Mouse (Mus musculus): ENCODE results near the gene Cdh23.

The Cdh23 gene

DNA sequence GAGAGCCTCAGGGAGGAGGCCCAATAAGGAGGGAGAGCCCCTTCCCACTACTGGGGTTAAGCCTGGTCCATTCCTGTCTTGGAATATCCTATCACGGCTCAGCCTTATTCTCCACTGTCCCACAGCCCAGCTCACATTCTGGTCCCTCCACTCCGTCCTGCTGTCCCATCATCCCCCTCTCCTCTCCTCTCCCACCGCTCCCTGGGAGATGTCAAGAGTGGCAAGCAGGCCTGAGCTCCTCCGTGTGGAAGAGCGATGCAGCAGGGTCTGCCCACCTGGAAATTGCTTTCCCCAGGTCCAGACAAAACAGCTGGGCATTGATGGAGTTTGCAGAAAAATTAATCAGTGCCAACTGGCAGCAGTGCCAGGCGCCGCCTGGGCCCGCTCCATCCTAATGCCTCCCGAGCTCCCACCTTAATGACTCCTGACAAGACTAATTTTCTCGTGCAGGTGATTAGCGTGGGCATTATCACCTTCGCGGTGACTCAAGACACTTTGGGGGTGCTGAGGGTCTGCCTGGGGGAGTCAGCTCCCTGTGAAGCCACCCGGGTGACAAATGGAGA lies 52.1 kb downstream of the Cdh23 start:
- intact Hi-C loops (cut with DNase I), result no loop called here

DNA sequence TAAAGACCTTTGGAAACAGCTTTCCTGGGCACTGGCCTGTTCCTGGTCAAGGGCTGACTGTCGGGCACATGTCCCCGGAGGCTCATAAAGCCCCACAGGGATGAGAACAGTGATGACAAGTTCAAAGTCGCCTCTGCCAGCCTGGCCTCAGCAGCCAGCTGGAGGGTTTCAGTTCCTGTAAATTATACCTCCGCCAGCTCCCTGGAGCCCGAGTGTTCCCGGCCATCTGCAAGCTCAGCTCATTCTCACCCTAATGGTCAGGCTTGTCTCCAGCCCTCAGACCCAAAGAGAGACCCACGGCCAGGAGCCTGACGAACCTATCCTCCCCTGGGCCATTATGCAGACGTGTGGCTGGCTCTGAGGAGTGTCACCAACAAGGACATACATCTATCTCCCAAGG lies 57.0 kb downstream of the Cdh23 start:
- intact Hi-C loops (cut with DNase I), result no loop called here

GRCm38 (mm10) chr10:60635568-60636295 lies 60.6 kb downstream of the Cdh23 start:
- intact Hi-C loops (cut with DNase I), result no loop called here

DNA sequence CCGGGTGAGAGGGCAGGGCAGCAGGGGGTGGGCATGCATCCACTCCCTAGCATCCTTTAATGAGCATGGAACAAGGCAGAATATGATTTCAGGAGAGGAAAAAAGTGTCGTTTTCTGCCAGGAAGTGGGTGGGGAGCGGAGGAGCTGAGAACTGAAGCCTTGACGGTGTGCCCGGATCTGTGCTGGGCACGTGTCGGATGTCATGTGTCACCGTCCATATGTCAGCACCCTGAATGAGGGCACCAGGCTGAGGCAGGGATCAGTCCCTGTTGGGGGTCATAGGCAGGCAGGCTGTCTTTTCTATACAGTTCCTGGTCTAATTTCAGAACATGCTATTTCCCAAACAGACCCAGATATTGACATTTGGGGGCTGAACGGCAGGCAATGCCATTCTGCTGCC lies 61.9 kb downstream of the Cdh23 start:
- intact Hi-C loops (cut with DNase I), result no loop called here

DNA sequence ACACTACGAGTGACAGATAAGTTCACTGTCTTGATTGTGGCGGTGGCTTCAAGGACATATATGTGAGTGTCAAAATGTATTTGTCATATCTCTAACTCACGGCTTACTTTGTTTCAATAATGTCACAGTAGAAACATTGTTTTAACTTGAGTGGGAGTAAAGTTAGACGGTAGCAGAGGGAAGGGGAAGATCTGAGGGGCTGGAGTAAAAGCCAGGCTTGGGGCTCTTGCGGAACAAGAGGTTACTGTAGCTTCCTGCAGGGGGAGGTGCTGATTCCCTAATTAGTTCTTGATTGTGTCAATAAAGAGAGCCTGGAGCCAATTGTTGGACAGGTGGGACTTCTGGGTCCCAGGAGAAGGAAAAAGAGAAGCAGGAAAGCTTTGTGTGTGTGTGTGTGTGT lies 70.2 kb downstream of the Cdh23 start:
- intact Hi-C loops (cut with DNase I), result no loop called here

GRCm38 (mm10) chr10:60625511-60625910 lies 70.8 kb downstream of the Cdh23 start:
- intact Hi-C loops (cut with DNase I), result no loop called here

DNA sequence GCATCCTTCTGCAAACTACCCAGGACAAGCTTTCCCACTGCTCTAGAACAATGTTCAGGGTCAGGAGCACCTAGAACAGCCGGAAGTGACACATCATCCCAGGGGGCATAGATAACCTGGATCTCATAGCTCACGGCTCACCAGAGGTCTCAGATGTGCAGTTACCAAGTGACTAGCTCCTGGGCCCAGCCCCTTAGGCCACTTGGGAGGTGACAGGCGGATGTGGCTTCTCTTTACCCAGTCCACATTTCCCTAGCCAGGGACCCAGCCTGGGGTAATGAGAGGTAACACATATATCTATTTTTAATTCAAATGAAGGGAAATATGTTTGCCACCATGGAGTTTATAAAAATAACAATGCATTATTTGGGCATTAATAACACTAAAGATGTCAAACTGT lies 71.3 kb downstream of the Cdh23 start:
- intact Hi-C loops (cut with DNase I), result no loop called here

DNA sequence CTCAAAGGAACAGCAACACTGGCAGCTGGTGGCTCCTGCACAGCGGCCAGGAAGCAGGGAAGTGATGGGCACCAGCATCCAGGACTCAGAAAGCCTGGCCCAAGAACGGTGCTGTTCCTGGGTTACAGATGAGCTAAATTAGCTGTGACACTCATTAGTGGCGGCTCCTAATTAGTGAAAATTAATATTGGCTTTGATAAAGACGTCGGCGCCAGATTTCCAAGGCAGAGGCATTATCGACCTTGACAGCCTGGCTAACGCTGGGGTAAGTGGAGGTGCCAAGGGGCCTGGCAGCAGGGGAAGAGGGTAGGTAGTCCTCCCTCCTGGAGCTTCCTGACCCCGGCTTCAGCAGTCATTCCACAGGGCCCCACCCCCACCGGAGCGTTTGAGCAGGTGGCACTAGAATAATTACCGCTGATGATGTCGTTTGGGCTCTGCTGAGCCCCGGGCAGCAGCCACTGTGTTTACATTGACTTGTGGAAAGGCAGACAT lies 72.0 kb downstream of the Cdh23 start:
- intact Hi-C loops (cut with DNase I), result no loop called here

DNA sequence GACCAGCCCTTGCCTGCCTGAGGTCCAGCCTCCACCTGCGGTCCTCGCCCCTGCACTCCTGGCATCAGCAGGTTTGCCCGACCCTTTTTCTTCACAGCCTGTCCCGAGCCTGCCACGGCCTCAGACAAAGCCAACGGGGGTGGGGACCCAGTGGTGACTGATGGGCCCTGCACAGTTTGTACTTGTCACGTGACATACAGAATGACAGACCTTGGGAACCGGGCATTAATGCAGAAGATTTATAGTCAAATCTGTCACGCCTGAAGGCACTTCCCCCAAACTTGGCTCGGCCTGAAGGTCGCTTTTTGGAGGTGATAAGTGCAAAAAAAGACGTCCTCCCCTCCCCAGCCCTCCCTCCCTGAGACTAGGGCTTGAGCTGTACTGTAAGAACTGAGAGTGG lies 73.5 kb downstream of the Cdh23 start:
- intact Hi-C loops (cut with DNase I), result no loop called here

DNA sequence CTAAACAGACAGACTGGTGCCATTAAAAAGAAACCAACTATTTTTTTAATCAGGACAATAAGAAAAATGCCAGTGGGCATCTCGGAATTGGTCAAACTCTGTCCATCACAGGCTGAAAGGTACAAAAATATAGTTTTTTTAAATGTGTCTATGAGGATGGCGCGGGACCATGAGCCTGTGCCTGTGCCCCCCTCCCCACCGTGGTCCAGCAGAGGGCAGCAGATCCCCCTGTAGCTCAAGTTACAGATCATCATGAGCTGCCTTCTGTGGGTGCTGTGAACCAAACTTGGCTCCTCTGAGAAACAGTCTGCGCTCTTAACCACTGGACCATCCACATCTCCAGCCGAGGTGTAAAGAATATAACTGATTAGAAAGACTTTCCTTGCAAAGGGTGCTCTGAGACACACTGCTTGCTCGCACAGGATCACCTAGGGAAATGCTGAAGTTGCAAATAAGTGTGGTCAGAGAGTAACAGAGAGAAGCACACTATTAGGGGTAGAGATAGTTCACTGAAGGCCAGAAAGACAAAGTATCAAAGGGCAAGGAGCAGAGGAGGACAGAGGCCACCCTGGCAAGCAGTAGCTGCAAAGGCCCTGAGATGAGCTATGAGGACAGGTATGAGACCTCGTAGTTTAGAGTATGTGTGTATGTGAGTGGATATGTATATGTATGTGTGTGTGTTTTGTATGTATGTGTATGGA lies 74.7 kb downstream of the Cdh23 start:
- intact Hi-C loops (cut with DNase I), result no loop called here

DNA sequence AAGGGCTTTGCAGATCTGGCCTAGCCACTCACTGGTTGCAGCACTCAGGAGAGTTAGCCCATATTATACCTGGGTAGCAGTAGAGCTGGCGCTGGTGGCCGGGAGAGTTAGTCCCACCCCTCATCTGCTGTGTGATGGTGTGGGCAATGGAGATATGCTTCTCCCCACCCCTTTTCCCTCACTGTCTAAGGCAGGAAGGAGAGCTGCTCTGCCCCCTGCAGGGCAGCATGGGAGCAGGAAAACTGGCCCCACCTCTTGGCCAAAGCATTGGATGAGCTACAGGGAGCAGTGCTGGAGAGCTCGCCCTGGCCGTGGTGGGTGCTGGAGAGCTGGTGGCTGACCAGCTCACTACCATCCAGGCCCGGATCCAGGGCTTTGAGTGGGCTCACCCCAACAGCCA lies 80.4 kb downstream of the Cdh23 start:
- intact Hi-C loops (cut with DNase I), result loop anchor here (5.0 kb wide), 1 partner anchor 84 kb away; no protein-coding TSS in a partner anchor

DNA sequence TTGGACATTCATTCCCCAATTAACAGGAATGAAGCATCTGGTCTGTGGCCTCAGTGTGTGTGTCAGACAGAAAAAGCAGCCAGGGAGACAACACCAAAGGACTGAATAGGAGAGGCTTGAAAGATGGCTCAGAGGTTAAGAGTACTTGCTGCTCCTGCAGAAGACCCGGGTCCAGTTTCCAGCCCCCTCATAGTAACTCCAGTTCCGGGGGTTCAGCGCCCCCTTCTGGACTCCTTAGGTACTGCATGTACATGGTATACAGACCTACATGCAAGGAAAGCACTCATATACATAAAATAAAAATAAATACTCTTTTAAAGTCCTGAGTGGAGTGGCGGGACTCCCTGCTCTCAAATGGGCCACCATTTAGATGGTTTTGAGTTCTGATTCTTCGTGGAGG lies 83.4 kb downstream of the Cdh23 start:
- intact Hi-C loops (cut with DNase I), result no loop called here

GRCm38 (mm10) chr10:60607166-60607565 lies 89.1 kb downstream of the Cdh23 start:
- intact Hi-C loops (cut with DNase I), result no loop called here

DNA sequence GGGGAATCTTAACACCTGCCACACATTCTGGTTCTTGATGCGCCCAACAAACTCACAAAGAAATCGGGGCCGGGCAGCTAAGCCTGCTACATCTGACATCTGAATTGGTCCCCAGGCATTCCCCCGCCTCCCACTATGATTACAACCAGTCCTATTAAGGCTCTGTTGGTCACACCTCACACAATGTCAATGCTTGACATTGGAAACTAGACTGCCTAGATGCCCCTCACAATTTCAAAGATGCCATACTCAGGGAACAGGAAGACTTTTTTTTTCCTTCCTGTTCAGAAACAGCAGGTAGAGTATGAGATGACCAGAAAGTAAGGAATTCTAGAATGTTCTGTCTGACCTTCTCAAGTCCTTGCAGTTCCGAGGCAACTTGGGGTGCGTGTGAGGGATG lies 89.6 kb downstream of the Cdh23 start:
- intact Hi-C loops (cut with DNase I), result no loop called here

GRCm38 (mm10) chr10:60602235-60602634 lies 94.1 kb downstream of the Cdh23 start:
- intact Hi-C loops (cut with DNase I), result no loop called here

- intact Hi-C loops (cut with DNase I), result no loop called here
These were observed 101.1 kb downstream of the Cdh23 start for GRCm38 (mm10) chr10:60595166-60595565.

- intact Hi-C loops (cut with DNase I), result no loop called here
These were observed 103.3 kb downstream of the Cdh23 start for GRCm38 (mm10) chr10:60592881-60593575.

DNA sequence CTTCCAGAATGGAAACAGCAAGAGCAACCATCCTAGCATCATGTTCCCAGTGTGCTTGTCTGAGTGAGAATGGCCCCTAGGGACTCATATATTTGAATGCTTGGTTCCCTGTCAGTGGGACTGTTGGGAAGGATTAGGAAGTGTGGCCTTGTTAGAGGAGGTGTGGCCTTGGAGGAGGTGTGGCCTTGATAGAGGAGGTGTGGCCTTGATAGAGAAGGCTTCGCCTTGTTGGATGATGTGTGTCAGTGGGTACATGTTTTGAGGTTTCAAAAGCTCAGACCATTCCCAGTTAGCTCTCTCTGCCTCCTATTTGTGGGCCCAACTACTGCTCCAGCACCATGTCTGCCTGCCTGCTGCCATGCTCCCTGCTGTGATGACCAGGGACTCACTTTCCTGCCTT lies 105.0 kb downstream of the Cdh23 start:
- intact Hi-C loops (cut with DNase I), result no loop called here

- intact Hi-C loops (cut with DNase I), result no loop called here
These were observed 106.0 kb downstream of the Cdh23 start for GRCm38 (mm10) chr10:60590241-60590640.

DNA sequence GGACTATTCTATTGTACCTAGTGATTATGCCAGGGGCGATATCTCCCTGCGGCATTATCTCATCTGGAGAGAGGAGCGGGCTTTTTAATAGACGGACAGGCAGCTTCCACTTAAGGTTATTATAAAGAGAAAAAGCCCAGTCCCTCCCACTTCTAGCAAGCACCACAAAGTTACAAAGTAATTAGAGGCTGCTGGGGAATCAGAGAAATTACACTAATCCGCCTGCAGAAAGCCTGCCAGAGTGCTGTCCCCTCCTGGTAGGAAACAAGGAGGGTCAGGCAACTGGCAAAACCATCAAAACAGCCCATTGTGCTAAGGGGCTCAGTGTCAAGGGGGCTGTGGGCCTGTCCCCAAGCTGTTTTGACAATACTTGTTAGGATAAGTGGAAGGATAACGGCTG lies 110.6 kb downstream of the Cdh23 start:
- intact Hi-C loops (cut with DNase I), result no loop called here

DNA sequence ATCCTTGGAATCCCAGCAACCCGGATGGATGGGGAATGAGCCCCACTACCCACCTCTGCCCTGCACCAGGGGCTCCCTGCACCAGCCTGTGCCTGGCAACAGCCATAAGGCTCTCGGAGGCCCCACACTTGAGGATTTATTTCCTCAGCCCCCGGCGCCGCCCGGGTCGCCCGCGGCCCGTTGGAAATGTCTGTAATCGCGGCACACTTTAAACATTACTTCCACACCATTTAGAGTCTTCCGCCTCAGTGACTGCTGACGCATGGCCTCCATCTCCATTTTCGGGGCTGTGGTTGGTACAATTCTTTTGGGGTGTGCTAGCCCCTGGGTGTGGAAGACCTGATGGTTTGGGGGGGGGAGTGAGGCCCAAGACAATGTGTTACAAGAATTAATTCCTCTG lies 113.3 kb downstream of the Cdh23 start:
- intact Hi-C loops (cut with DNase I), result no loop called here

DNA sequence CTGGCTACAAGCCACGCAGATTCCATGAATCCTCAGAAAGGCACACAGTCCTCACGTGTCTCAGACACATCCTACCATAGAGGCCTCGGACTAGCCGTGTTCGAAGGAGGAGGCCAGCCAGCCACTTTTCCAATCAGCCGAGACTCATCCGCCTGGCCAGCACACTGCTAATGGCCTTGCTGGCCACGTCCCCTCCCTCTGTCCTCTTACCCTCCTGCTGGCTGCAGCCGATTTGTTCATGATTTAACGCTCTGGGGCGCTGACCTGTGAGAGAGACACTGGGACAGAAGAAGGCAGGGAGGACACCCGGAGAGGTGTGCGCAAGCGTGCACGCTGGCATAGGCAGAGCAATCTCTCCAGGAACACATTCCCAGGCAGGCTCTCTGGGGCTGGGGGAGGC lies 115.6 kb downstream of the Cdh23 start:
- intact Hi-C loops (cut with DNase I), result no loop called here
